Mouse (Mus musculus): ENCODE data around the gene Ssbp3. TPM values are rescaled to one million over a fixed set of nuclear protein-coding genes. Genes with fewer than 3 reads are reported as not detected.

Ssbp3 gene
- polyA plus RNA-seq, 1 experiment from 2014 or later, result 64.7 TPM

GRCm38 (mm10) chr4:106955729-106956712, 45.5 kb downstream of the Ssbp3 start:
- no peak for ATAC-seq
- H3K27me3 ChIP-seq, result no peaks in the 10 kb centered on the region
- no peak for DNase-seq (ENCODE audit: low read depth, low spot score)
- TF ChIP-seq CTCF (IDR thresholded peaks at IDR 0.05), result no peak
- ChIA-PET POLR2A (no interaction called here), CTCF (no interaction called here)
- in situ Hi-C loops (cut with MboI; ENCODE audit: low pct_unique_long_range_greater_than_20kb), result no loop called here

- ATAC-seq (no peak), DNase-seq (ENCODE audit: low read depth, low spot score) (no peak)
- H3K27me3 ChIP-seq, result no peaks in the 10 kb centered on the region
- POLR2A ChIA-PET, result no interaction called here
- CTCF ChIA-PET, result interaction anchor here (1.9 kb wide), 1 partner anchor 15 kb away, joined by 4 read pairs; no protein-coding TSS in a partner anchor
- TF ChIP-seq CTCF (IDR thresholded peaks at IDR 0.05), result no peak
- in situ Hi-C loops (cut with MboI; ENCODE audit: low pct_unique_long_range_greater_than_20kb), result no loop called here
These were observed 47.6 kb downstream of the Ssbp3 start for GRCm38 (mm10) chr4:106958117-106958516.

GRCm38 (mm10) chr4:106958561-106958960, 48.1 kb downstream of the Ssbp3 start:
- DNase-seq (ENCODE audit: low read depth, low spot score) (no peak), ATAC-seq (no peak)
- TF ChIP-seq CTCF (IDR thresholded peaks at IDR 0.05), result no peak
- in situ Hi-C loops (cut with MboI; ENCODE audit: low pct_unique_long_range_greater_than_20kb), result no loop called here
- ChIA-PET POLR2A (no interaction called here), CTCF (interaction anchor here (1.9 kb wide), 1 partner anchor 15 kb away, joined by 4 read pairs; no protein-coding TSS in a partner anchor)
- H3K27me3 ChIP-seq, result no peaks in the 10 kb centered on the region

- DNase-seq (ENCODE audit: low read depth, low spot score), result no peak
- in situ Hi-C loops (cut with MboI; ENCODE audit: low pct_unique_long_range_greater_than_20kb), result no loop called here
- POLR2A ChIA-PET, result no interaction called here
- CTCF ChIA-PET, result interaction anchor here (1.9 kb wide), 1 partner anchor 14 kb away, joined by 4 read pairs; no protein-coding TSS in a partner anchor
- TF ChIP-seq CTCF (IDR thresholded peaks at IDR 0.05), result no peak
- no peak for ATAC-seq
- no peaks in the 10 kb centered on the region for H3K27me3 ChIP-seq
These were observed 49.2 kb downstream of the Ssbp3 start for GRCm38 (mm10) chr4:106959506-106960302.

GRCm38 (mm10) chr4:106960476-106960875, 50.0 kb downstream of the Ssbp3 start:
- DNase-seq (ENCODE audit: low read depth, low spot score), result no peak
- TF ChIP-seq CTCF (IDR thresholded peaks at IDR 0.05), result no peak
- H3K27me3 ChIP-seq, result no peaks in the 10 kb centered on the region
- in situ Hi-C loops (cut with MboI; ENCODE audit: low pct_unique_long_range_greater_than_20kb), result no loop called here
- ChIA-PET POLR2A (no interaction called here), CTCF (no interaction called here)
- ATAC-seq, result no peak

GRCm38 (mm10) chr4:106961321-106961720, 50.8 kb downstream of the Ssbp3 start:
- ChIA-PET CTCF (no interaction called here), POLR2A (interaction anchor here (0.6 kb wide), 1 partner anchor 1072 kb away, joined by 4 read pairs; no protein-coding TSS in a partner anchor)
- ATAC-seq (no peak), DNase-seq (ENCODE audit: low read depth, low spot score) (no peak)
- H3K27me3 ChIP-seq, result no peaks in the 10 kb centered on the region
- in situ Hi-C loops (cut with MboI; ENCODE audit: low pct_unique_long_range_greater_than_20kb), result no loop called here
- TF ChIP-seq CTCF (IDR thresholded peaks at IDR 0.05), result no peak

- no peak for TF ChIP-seq CTCF (IDR thresholded peaks at IDR 0.05)
- no peak for DNase-seq (ENCODE audit: low read depth, low spot score)
- ChIA-PET POLR2A (no interaction called here), CTCF (no interaction called here)
- ATAC-seq, result no peak
- in situ Hi-C loops (cut with MboI; ENCODE audit: low pct_unique_long_range_greater_than_20kb), result no loop called here
- no peaks in the 10 kb centered on the region for H3K27me3 ChIP-seq
These were observed 53.9 kb downstream of the Ssbp3 start for GRCm38 (mm10) chr4:106964356-106964755.

GRCm38 (mm10) chr4:106964996-106965395, 54.5 kb downstream of the Ssbp3 start:
- TF ChIP-seq CTCF (IDR thresholded peaks at IDR 0.05), result no peak
- ChIA-PET POLR2A (no interaction called here), CTCF (no interaction called here)
- DNase-seq (ENCODE audit: low read depth, low spot score), result no peak
- in situ Hi-C loops (cut with MboI; ENCODE audit: low pct_unique_long_range_greater_than_20kb), result no loop called here
- ATAC-seq, result no peak
- no peaks in the 10 kb centered on the region for H3K27me3 ChIP-seq

GRCm38 (mm10) chr4:106966443-106966842, 55.9 kb downstream of the Ssbp3 start:
- no peak for TF ChIP-seq CTCF (IDR thresholded peaks at IDR 0.05)
- DNase-seq (ENCODE audit: low read depth, low spot score) (no peak), ATAC-seq (no peak)
- ChIA-PET POLR2A (no interaction called here), CTCF (no interaction called here)
- in situ Hi-C loops (cut with MboI; ENCODE audit: low pct_unique_long_range_greater_than_20kb), result no loop called here
- H3K27me3 ChIP-seq, result no peaks in the 10 kb centered on the region

- in situ Hi-C loops (cut with MboI; ENCODE audit: low pct_unique_long_range_greater_than_20kb), result no loop called here
- H3K27me3 ChIP-seq, result no peaks in the 10 kb centered on the region
- ChIA-PET POLR2A (no interaction called here), CTCF (no interaction called here)
- TF ChIP-seq CTCF (IDR thresholded peaks at IDR 0.05), result no peak
- ATAC-seq, result no peak
- no peak for DNase-seq (ENCODE audit: low read depth, low spot score)
These were observed 58.4 kb downstream of the Ssbp3 start for GRCm38 (mm10) chr4:106968910-106969309.

GRCm38 (mm10) chr4:106970786-106971185, 60.3 kb downstream of the Ssbp3 start:
- in situ Hi-C loops (cut with MboI; ENCODE audit: low pct_unique_long_range_greater_than_20kb), result no loop called here
- no peaks in the 10 kb centered on the region for H3K27me3 ChIP-seq
- TF ChIP-seq CTCF (IDR thresholded peaks at IDR 0.05), result no peak
- POLR2A ChIA-PET, result no interaction called here
- no peak for ATAC-seq
- no peak for DNase-seq (ENCODE audit: low read depth, low spot score)
- CTCF ChIA-PET, result no interaction called here
